Mouse (Mus musculus): Measurements from ENCODE around the gene Hyls1. TPM values are rescaled to one million over a fixed set of nuclear protein-coding genes. Genes with fewer than 3 reads are reported as not detected.
"Not testable (repeated sequence)": the region's sequence is repeated elsewhere in the genome, so short reads cannot be mapped to it uniquely, and the experiment has no call there.

The Hyls1 gene
- 8.1 and 10.8 TPM in 2 replicates for polyA plus RNA-seq (2012; rRNA removed)
- polyA plus RNA-seq (2014; fragmentation: Nextera tagmentation; extraction: Ambion mirVana) = 15.4 and 15.8 TPM in 2 replicates

GRCm38 (mm10) chr9:35569571-35570534 lies at the start of gene Hyls1, which contains the start of gene Pate2:
Hyls1 (minus strand) TSS chr9:35570398.
Pate2 (plus strand) TSS chr9:35570284.
- TF ChIP-seq POLR2A (IDR thresholded peaks at IDR 0.05; ENCODE audit: borderline replicate concordance, extremely low read depth, insufficient read depth, insufficient read length) = peak; percentile 75; the same call in 1 of the 2 replicates
- H3K36me3 ChIP-seq (ENCODE audit: control insufficient read depth, insufficient read depth, low read length) = peaks cover 35% of the 10 kb centered on the region
- DNase-seq (ENCODE audit: low spot score) (peak; percentile 99), ATAC-seq (ENCODE audit: low FRiP score, low read depth) (peak; percentile 97)
- no peaks in the 10 kb centered on the region for H3K9me3 ChIP-seq (ENCODE audit: control insufficient read depth, low read length)
- H3K4me2 ChIP-seq (replicated peaks; ENCODE audit: low read depth, low read length, severe bottlenecking) = peak within 1 kb of the TSS; percentile 67
- H3K4me3 ChIP-seq (replicated peaks; ENCODE audit: low read length) = peak within 1 kb of the TSS; percentile 80
- peaks cover 3% of the 10 kb centered on the region; the same call in 1 of the 2 replicates for H3K27me3 ChIP-seq (ENCODE audit: control insufficient read depth, insufficient read depth, low read length)
- no peaks in the 10 kb centered on the region for H3K4me1 ChIP-seq (ENCODE audit: control insufficient read depth, insufficient read depth, low read length)
- under 1% methylated on average over 86 of the region's 86 CpGs for WGBS
- peak within 1 kb of the TSS; percentile 72 for H3K9ac ChIP-seq (ENCODE audit: low read depth, low read length, severe bottlenecking)
- peak within 1 kb of the TSS; percentile 89 for H3K27ac ChIP-seq (replicated peaks; ENCODE audit: low read depth, low read length)

- DNase-seq (ENCODE audit: low spot score); H3K4me1 ChIP-seq (ENCODE audit: control insufficient read depth, insufficient read depth, low read length); H3K27ac ChIP-seq (replicated peaks; ENCODE audit: low read depth, low read length); H3K4me2 ChIP-seq (replicated peaks; ENCODE audit: low read depth, low read length, severe bottlenecking); H3K27me3 ChIP-seq (ENCODE audit: control insufficient read depth, insufficient read depth, low read length); H3K4me3 ChIP-seq (replicated peaks; ENCODE audit: low read length); H3K9ac ChIP-seq (ENCODE audit: low read depth, low read length, severe bottlenecking); H3K9me3 ChIP-seq (ENCODE audit: control insufficient read depth, low read length); ATAC-seq (ENCODE audit: low FRiP score, low read depth); H3K36me3 ChIP-seq (ENCODE audit: control insufficient read depth, insufficient read depth, low read length): not testable (repeated sequence)
- WGBS = 68% methylated on average over 2 of the region's 2 CpGs
Observed at GRCm38 (mm10) chr9:35616784-35617183, 46.6 kb upstream of the Hyls1 start.

- Histone ChIP-seq H3K27ac (replicated peaks; ENCODE audit: low read depth, low read length) (no peak overlapping the region), H3K4me1 (ENCODE audit: control insufficient read depth, insufficient read depth, low read length) (no peaks in the 10 kb centered on the region), H3K9ac (ENCODE audit: low read depth, low read length, severe bottlenecking) (no peak overlapping the region), H3K4me3 (replicated peaks; ENCODE audit: low read length) (no peak overlapping the region), H3K9me3 (ENCODE audit: control insufficient read depth, low read length) (no peaks in the 10 kb centered on the region), H3K36me3 (ENCODE audit: control insufficient read depth, insufficient read depth, low read length) (no peaks in the 10 kb centered on the region), H3K27me3 (ENCODE audit: control insufficient read depth, insufficient read depth, low read length) (no peaks in the 10 kb centered on the region), H3K4me2 (replicated peaks; ENCODE audit: low read depth, low read length, severe bottlenecking) (no peak overlapping the region)
- ATAC-seq (ENCODE audit: low FRiP score, low read depth) (no peak), DNase-seq (ENCODE audit: low spot score) (no peak)
- WGBS = 36% methylated on average over 2 of the region's 2 CpGs
- TF ChIP-seq POLR2A (IDR thresholded peaks at IDR 0.05; ENCODE audit: borderline replicate concordance, extremely low read depth, insufficient read depth, insufficient read length) = no peak
Observed at GRCm38 (mm10) chr9:35614005-35614404, 43.8 kb upstream of the Hyls1 start.

- no peak within 1 kb of the TSS for H3K27ac ChIP-seq (replicated peaks; ENCODE audit: low read depth, low read length)
- no peaks in the 10 kb centered on the region for H3K36me3 ChIP-seq (ENCODE audit: control insufficient read depth, insufficient read depth, low read length)
- no peaks in the 10 kb centered on the region for H3K4me1 ChIP-seq (ENCODE audit: control insufficient read depth, insufficient read depth, low read length)
- 75% methylated on average over 1 of the region's 1 CpGs for WGBS
- H3K9ac ChIP-seq (ENCODE audit: low read depth, low read length, severe bottlenecking) = no peak within 1 kb of the TSS
- no peak within 1 kb of the TSS for H3K4me3 ChIP-seq (replicated peaks; ENCODE audit: low read length)
- H3K9me3 ChIP-seq (ENCODE audit: control insufficient read depth, low read length) = no peaks in the 10 kb centered on the region
- no peak within 1 kb of the TSS for H3K4me2 ChIP-seq (replicated peaks; ENCODE audit: low read depth, low read length, severe bottlenecking)
- no peaks in the 10 kb centered on the region for H3K27me3 ChIP-seq (ENCODE audit: control insufficient read depth, insufficient read depth, low read length)
- no peak for DNase-seq (ENCODE audit: low spot score)
- ATAC-seq (ENCODE audit: low FRiP score, low read depth) = no peak
- no peak for TF ChIP-seq POLR2A (IDR thresholded peaks at IDR 0.05; ENCODE audit: borderline replicate concordance, extremely low read depth, insufficient read depth, insufficient read length)
Observed at GRCm38 (mm10) chr9:35611841-35612240, 41.6 kb upstream of the Hyls1 start, which contains the start of gene Pate4. Pate4 (minus strand) TSS chr9:35611941.

- H3K27me3 ChIP-seq (ENCODE audit: control insufficient read depth, insufficient read depth, low read length) = no peaks in the 10 kb centered on the region
- ATAC-seq (ENCODE audit: low FRiP score, low read depth) = no peak
- H3K9me3 ChIP-seq (ENCODE audit: control insufficient read depth, low read length) = no peaks in the 10 kb centered on the region
- H3K4me1 ChIP-seq (ENCODE audit: control insufficient read depth, insufficient read depth, low read length) = no peaks in the 10 kb centered on the region
- H3K36me3 ChIP-seq (ENCODE audit: control insufficient read depth, insufficient read depth, low read length) = no peaks in the 10 kb centered on the region
- 64% methylated on average over 8 of the region's 8 CpGs for WGBS
- H3K27ac ChIP-seq (replicated peaks; ENCODE audit: low read depth, low read length) = no peak overlapping the region
- H3K4me2 ChIP-seq (replicated peaks; ENCODE audit: low read depth, low read length, severe bottlenecking) = no peak overlapping the region
- no peak for TF ChIP-seq POLR2A (IDR thresholded peaks at IDR 0.05; ENCODE audit: borderline replicate concordance, extremely low read depth, insufficient read depth, insufficient read length)
- DNase-seq (ENCODE audit: low spot score) = no peak
- H3K4me3 ChIP-seq (replicated peaks; ENCODE audit: low read length) = no peak overlapping the region
- H3K9ac ChIP-seq (ENCODE audit: low read depth, low read length, severe bottlenecking) = no peak overlapping the region
Observed at GRCm38 (mm10) chr9:35607647-35608405, 37.6 kb upstream of the Hyls1 start.
